Mouse (Mus musculus) MEL (cell line): ENCODE results near the gene Nqo2. TPM values are rescaled to one million over a fixed set of nuclear protein-coding genes. Genes with fewer than 3 reads are reported as not detected.
A peak's percentile ranks its signal among the peaks of the same experiment; 100 is the strongest.

Experiments
- DNase-seq: peaks from one replicate; pipeline ENCODE4 v3.0.0; 2011; ENCODE audit warnings: low read depth, low spot score
- H3K27ac ChIP-seq: 2 replicates; pipeline ENCODE4 v1.5.1; 2012; ENCODE audit warnings: low read depth, mild to moderate bottlenecking, control low read depth, low read length, moderate library complexity; ENCODE audit not compliant: control insufficient read depth
- H3K27me3 ChIP-seq, 2 experiments: fragments of 150-350 bp in 1 of 2; sonication (generic) in 1 of 2; 2 replicates each; pipeline ENCODE4 v1.6.1; 2012; ENCODE audit warnings: low read length in 2 of 2, mild to moderate bottlenecking in 2 of 2, improper control_type of control experiment in 1 of 2, moderate library complexity in 1 of 2; ENCODE audit not compliant: insufficient read depth in 2 of 2, control insufficient read depth in 1 of 2
- H3K36me3 ChIP-seq, 2 experiments: 2 replicates each; pipeline ENCODE4 v1.6.1; 2012 to 2014; ENCODE audit warnings: low read length in 2 of 2, improper control_type of control experiment in 1 of 2, inconsistent platforms in 1 of 2, mild to moderate bottlenecking in 1 of 2; ENCODE audit not compliant: insufficient read depth in 2 of 2, control insufficient read depth in 1 of 2
- H3K4me1 ChIP-seq, 2 experiments: fragments of 150-350 bp in 1 of 2; sonication (generic) in 1 of 2; 2 replicates each; pipeline ENCODE4 v1.6.1; 2012; ENCODE audit warnings: low read length in 2 of 2, improper control_type of control experiment in 1 of 2, mild to moderate bottlenecking in 1 of 2; ENCODE audit not compliant: insufficient read depth in 2 of 2, control insufficient read depth in 1 of 2
- H3K4me3 ChIP-seq, 2 experiments: fragments of 150-350 bp in 1 of 2; sonication (generic) in 1 of 2; 2 replicates each; pipeline ENCODE4 v1.5.1; 2012; ENCODE audit warnings: low read depth in 2 of 2, low read length in 2 of 2, mild to moderate bottlenecking in 2 of 2, moderate library complexity in 2 of 2, control low read depth in 1 of 2, improper control_type of control experiment in 1 of 2; ENCODE audit not compliant: control insufficient read depth in 1 of 2, insufficient read depth in 1 of 2
- H3K79me2 ChIP-seq: 2 replicates; pipeline ENCODE4 v1.6.1; 2012; ENCODE audit warnings: mild to moderate bottlenecking, low read length, moderate library complexity; ENCODE audit not compliant: control insufficient read depth, poor library complexity, insufficient read depth
- H3K9ac ChIP-seq: 2 replicates; pipeline ENCODE4 v1.6.1; 2012; ENCODE audit warnings: low read depth, mild to moderate bottlenecking, control low read depth, low read length, moderate library complexity; ENCODE audit not compliant: control insufficient read depth, poor library complexity, severe bottlenecking
- H3K9me3 ChIP-seq: fragments of 150-350 bp; sonication (generic); replicated peaks from 2 replicates; pipeline ENCODE4 v1.6.1; 2012; ENCODE audit warnings: mild to moderate bottlenecking, low read length, improper control_type of control experiment, moderate library complexity; ENCODE audit not compliant: insufficient read depth
- BHLHE40 ChIP-seq: IDR thresholded peaks from 2 replicates; pipeline ENCODE4 v1.6.1; 2012; ENCODE audit warnings: low read depth, mild to moderate bottlenecking, inconsistent platforms, low read length, improper control_type of control experiment, borderline replicate concordance
- CHD2 ChIP-seq: IDR thresholded peaks from 2 replicates; pipeline ENCODE4 v1.6.1; 2011; ENCODE audit warnings: low read length, improper control_type of control experiment
- CTCF ChIP-seq, 3 experiments: IDR thresholded peaks in 2 of 3; conservative IDR thresholded peaks in 1 of 3; 2 replicates each; pipeline ENCODE4 v1.5.1; 2011 to 2012; ENCODE audit warnings: low read length in 3 of 3, low read depth in 2 of 3, mild to moderate bottlenecking in 2 of 3, improper control_type of control experiment in 1 of 3, inconsistent platforms in 1 of 3, mixed read lengths in 1 of 3, moderate library complexity in 1 of 3; ENCODE audit not compliant: control insufficient read depth in 1 of 3, insufficient read depth in 1 of 3, poor library complexity in 1 of 3, severe bottlenecking in 1 of 3
- E2F4 ChIP-seq: IDR thresholded peaks from 2 replicates; pipeline ENCODE4 v1.6.1; 2011; ENCODE audit warnings: low read depth, low read length, improper control_type of control experiment, borderline replicate concordance
- ELF1 ChIP-seq: IDR thresholded peaks from 2 replicates; pipeline ENCODE4 v1.6.1; 2014; ENCODE audit warnings: low read depth, mild to moderate bottlenecking, inconsistent platforms, low read length, improper control_type of control experiment, moderate library complexity
- EP300 ChIP-seq, 2 experiments: IDR thresholded peaks; 2 replicates each; pipeline ENCODE4 v1.6.1; 2011; ENCODE audit warnings: improper control_type of control experiment in 2 of 2, low read length in 2 of 2, low read depth in 1 of 2, mild to moderate bottlenecking in 1 of 2
- GABPA ChIP-seq: IDR thresholded peaks from 2 replicates; pipeline ENCODE4 v1.6.1; 2012; ENCODE audit warnings: low read depth, mild to moderate bottlenecking, inconsistent platforms, low read length, improper control_type of control experiment, moderate library complexity
- GATA1 ChIP-seq: IDR thresholded peaks from 2 replicates; pipeline ENCODE4 v1.6.1; 2011; ENCODE audit warnings: low read depth, low read length, improper control_type of control experiment
- JUND ChIP-seq: IDR thresholded peaks from 2 replicates; pipeline ENCODE4 v1.6.1; 2011; ENCODE audit warnings: low read depth, mild to moderate bottlenecking, improper control_type of control experiment, low read length
- KAT2A ChIP-seq: conservative IDR thresholded peaks from 2 replicates; pipeline ENCODE4 v1.6.1; 2012; ENCODE audit warnings: low read depth, low read length, improper control_type of control experiment, inconsistent platforms
- MAFK ChIP-seq: IDR thresholded peaks from 2 replicates; pipeline ENCODE4 v1.6.1; 2011; ENCODE audit warnings: low read depth, mild to moderate bottlenecking, low read length, improper control_type of control experiment, borderline replicate concordance
- MAX ChIP-seq: IDR thresholded peaks from 2 replicates; pipeline ENCODE4 v1.6.1; 2011; ENCODE audit warnings: low read length, improper control_type of control experiment
- MAZ ChIP-seq: IDR thresholded peaks from 2 replicates; pipeline ENCODE4 v1.6.1; 2012; ENCODE audit warnings: low read depth, mild to moderate bottlenecking, inconsistent platforms, low read length, improper control_type of control experiment
- MEF2A ChIP-seq: IDR thresholded peaks from 2 replicates; pipeline ENCODE4 v1.6.1; 2014; ENCODE audit warnings: low read depth, mild to moderate bottlenecking, inconsistent platforms, low read length, improper control_type of control experiment; ENCODE audit not compliant: poor library complexity, insufficient replicate concordance, severe bottlenecking; ENCODE audit errors: extremely low read depth
- MXI1 ChIP-seq: IDR thresholded peaks from 2 replicates; pipeline ENCODE4 v1.6.1; 2011; ENCODE audit warnings: mild to moderate bottlenecking, low read depth, low read length, improper control_type of control experiment
- MYC ChIP-seq: IDR thresholded peaks from 2 replicates; pipeline ENCODE4 v1.6.1; 2011; ENCODE audit warnings: low read depth, mild to moderate bottlenecking, low read length, improper control_type of control experiment, moderate library complexity
- NELFE ChIP-seq: IDR thresholded peaks from 2 replicates; pipeline ENCODE4 v1.6.1; 2011; ENCODE audit warnings: low read depth, low read length, improper control_type of control experiment
- NRF1 ChIP-seq: IDR thresholded peaks from 2 replicates; pipeline ENCODE4 v1.6.1; 2014; ENCODE audit warnings: low read depth, mild to moderate bottlenecking, inconsistent platforms, low read length, improper control_type of control experiment, moderate library complexity; ENCODE audit not compliant: poor library complexity, insufficient read depth, severe bottlenecking
- POLR2A ChIP-seq, 2 experiments: IDR thresholded peaks; 2 replicates each; pipeline ENCODE4 v1.6.1; 2011 to 2012; ENCODE audit warnings: low read length in 2 of 2, mild to moderate bottlenecking in 2 of 2, control low read depth in 1 of 2, improper control_type of control experiment in 1 of 2, low read depth in 1 of 2, moderate library complexity in 1 of 2; ENCODE audit not compliant: control insufficient read depth in 1 of 2, insufficient read depth in 1 of 2, poor library complexity in 1 of 2
- POLR2AphosphoS2 ChIP-seq: IDR thresholded peaks from 2 replicates; pipeline ENCODE4 v1.6.1; 2011; ENCODE audit warnings: low read length, improper control_type of control experiment
- RAD21 ChIP-seq: IDR thresholded peaks from 2 replicates; pipeline ENCODE4 v1.6.1; 2011; ENCODE audit warnings: mild to moderate bottlenecking, low read depth, low read length, improper control_type of control experiment
- RCOR1 ChIP-seq: IDR thresholded peaks from 2 replicates; pipeline ENCODE4 v1.6.1; 2012; ENCODE audit warnings: low read depth, mild to moderate bottlenecking, inconsistent platforms, low read length, improper control_type of control experiment
- SIN3A ChIP-seq: IDR thresholded peaks from 2 replicates; pipeline ENCODE4 v1.6.1; 2012; ENCODE audit warnings: low read length, improper control_type of control experiment, inconsistent platforms
- SMC3 ChIP-seq: IDR thresholded peaks from 2 replicates; pipeline ENCODE4 v1.6.1; 2011; ENCODE audit warnings: low read depth, low read length, improper control_type of control experiment
- TAL1 ChIP-seq: IDR thresholded peaks from 2 replicates; pipeline ENCODE4 v1.6.1; 2012; ENCODE audit warnings: mild to moderate bottlenecking, inconsistent platforms, low read length, moderate library complexity, mixed read lengths
- TBP ChIP-seq: IDR thresholded peaks from 2 replicates; pipeline ENCODE4 v1.8.0; 2011; ENCODE audit warnings: low read depth, low read length, improper control_type of control experiment
- TCF12 ChIP-seq: IDR thresholded peaks from 2 replicates; pipeline ENCODE4 v1.6.1; 2014; ENCODE audit warnings: low read depth, mild to moderate bottlenecking, inconsistent platforms, low read length, improper control_type of control experiment, moderate library complexity
- UBTF ChIP-seq: IDR thresholded peaks from 2 replicates; pipeline ENCODE4 v1.6.1; 2012; ENCODE audit warnings: low read depth, mild to moderate bottlenecking, inconsistent platforms, low read length, improper control_type of control experiment, moderate library complexity, borderline replicate concordance; ENCODE audit not compliant: insufficient read depth
- USF1 ChIP-seq: IDR thresholded peaks from 2 replicates; pipeline ENCODE4 v1.6.1; 2014; ENCODE audit warnings: low read depth, mild to moderate bottlenecking, inconsistent platforms, low read length, improper control_type of control experiment, moderate library complexity
- USF2 ChIP-seq, 2 experiments: IDR thresholded peaks; 2 replicates each; pipeline ENCODE4 v1.6.1; 2011 to 2012; ENCODE audit warnings: improper control_type of control experiment in 2 of 2, low read length in 2 of 2, borderline replicate concordance in 1 of 2, inconsistent platforms in 1 of 2, low read depth in 1 of 2, mild to moderate bottlenecking in 1 of 2; ENCODE audit not compliant: insufficient read depth in 1 of 2
- ZC3H11A ChIP-seq: IDR thresholded peaks from 2 replicates; pipeline ENCODE4 v1.6.1; 2012; ENCODE audit warnings: low read depth, mild to moderate bottlenecking, inconsistent platforms, low read length, improper control_type of control experiment
- ZKSCAN1 ChIP-seq: IDR thresholded peaks from 2 replicates; pipeline ENCODE4 v1.6.1; 2012; ENCODE audit warnings: low read depth, mild to moderate bottlenecking, inconsistent platforms, low read length, improper control_type of control experiment, moderate library complexity
- ZMIZ1 ChIP-seq: IDR thresholded peaks from 2 replicates; pipeline ENCODE4 v1.6.1; 2012; ENCODE audit warnings: low read depth, mild to moderate bottlenecking, inconsistent platforms, low read length, improper control_type of control experiment, moderate library complexity
- ZNF384 ChIP-seq: IDR thresholded peaks from 2 replicates; pipeline ENCODE4 v1.6.1; 2012; ENCODE audit warnings: low read depth, mild to moderate bottlenecking, inconsistent platforms, low read length, improper control_type of control experiment
- polyA plus RNA-seq, 2 experiments: library from polyadenylated mRNA; stranded (reverse) in 1 of 2; unstranded in 1 of 2; fragments of >175 nt in 1 of 2; fragments of >200 nt in 1 of 2; gene quantifications; 2 replicates each; pipeline versions ENCODE4 v1.2.1 to v1.2.4; 2012; ENCODE audit warnings: low replicate concordance in 2 of 2, low read depth in 1 of 2; ENCODE audit not compliant: insufficient read length in 2 of 2, insufficient read depth in 1 of 2, missing spikeins in 1 of 2
- total RNA-seq: library from RNA; depleted of rRNA; stranded (reverse); fragments of 300-350 nt; gene quantifications from 2 replicates; pipeline ENCODE4 v1.2.3, GENCODE M21; 2012

Nqo2 gene
- total and polyA plus RNA-seq, 3 experiments: 3.7 to 7.6 TPM; not detected in 1

- H3K27me3 ChIP-seq: no peaks in the 10 kb centered on the region
- H3K79me2 ChIP-seq: peaks cover 15% of the 10 kb centered on the region
- peak within 1 kb of the TSS; percentile 99 for H3K9ac ChIP-seq
- peaks cover 0 to 9% of the 10 kb centered on the region in 2 experiments; a peak in 2 of 4 replicates for H3K36me3 ChIP-seq
- H3K4me3 ChIP-seq: peak within 1 kb of the TSS; percentile 88 to 99
- no peaks in the 10 kb centered on the region for H3K9me3 ChIP-seq
- H3K4me1 ChIP-seq: peaks cover 3 to 6% of the 10 kb centered on the region in 2 experiments; a peak in 2 of 4 replicates
- H3K27ac ChIP-seq: peak within 1 kb of the TSS; percentile 77
- DNase-seq: peak; percentile 96
- TF ChIP-seq CTCF (IDR thresholded peaks at IDR 0.05 in 2 of 3, conservative IDR thresholded peaks at IDR 0.05 in 1 of 3; ENCODE audit: control insufficient read depth in 1 of 3, insufficient read depth in 1 of 3, low read depth in 2 of 3, low read length in 3 of 3, poor library complexity in 1 of 3, severe bottlenecking in 1 of 3) (peak; percentile 25 to 61 (median 53); a peak in 5 of 6 replicates), SIN3A (peak; percentile 94), NELFE (peak; percentile 72), CHD2 (no peak), BHLHE40 (peak; percentile 47; the same call in 1 of the 2 replicates), MXI1 (peak; percentile 88), POLR2A (IDR thresholded peaks at IDR 0.05; ENCODE audit: control insufficient read depth in 1 of 2, insufficient read depth in 1 of 2, low read depth in 1 of 2, low read length in 2 of 2, poor library complexity in 1 of 2) (peak; percentile 65 to 76), TCF12 (peak; percentile 39; the same call in 1 of the 2 replicates), MYC (peak; percentile 69), TBP (peak; percentile 56; the same call in 1 of the 2 replicates), KAT2A (no peak; the same call in 1 of the 2 replicates), JUND (no peak), ZMIZ1 (peak; percentile 79; the same call in 1 of the 2 replicates), MAX (peak; percentile 85), POLR2AphosphoS2 (peak; percentile 54; the same call in 1 of the 2 replicates), EP300 (IDR thresholded peaks at IDR 0.05; ENCODE audit: low read depth in 1 of 2, low read length in 2 of 2) (no peak), GABPA (no peak), E2F4 (0 out of 2 replicates have a peak, but pooled peaks have one; percentile 57), RAD21 (no peak), SMC3 (no peak; the same call in 1 of the 2 replicates), UBTF (peak; percentile 82; the same call in 1 of the 2 replicates), MAZ (peak; percentile 72), ZKSCAN1 (peak; percentile 14; the same call in 1 of the 2 replicates), ZNF384 (peak; percentile 58), RCOR1 (no peak; the same call in 1 of the 2 replicates), MEF2A (no peak), TAL1 (no peak), ZC3H11A (no peak), MAFK (no peak), USF1 (no peak), ELF1 (peak; percentile 98), NRF1 (peak; percentile 57; the same call in 1 of the 2 replicates), USF2 (IDR thresholded peaks at IDR 0.05; ENCODE audit: borderline replicate concordance in 1 of 2, insufficient read depth in 1 of 2, low read depth in 1 of 2, low read length in 2 of 2) (no peak), GATA1 (no peak)
These were observed 37.8 kb downstream of the Nqo2 start, which contains the start of the genes Ripk1 and Serpinb6a for GRCm38 (mm10) chr13:34002058-34003006. Gene Ripk1, plus strand, starts transcription at chr13:34002363. Gene Serpinb6a, minus strand, starts transcription at chr13:34002794.
